Mouse (Mus musculus) Patski (cell line): ENCODE measurements around the gene Pias3. TPM values are rescaled to one million over a fixed set of nuclear protein-coding genes. Genes with fewer than 3 reads are reported as not detected.
"Not testable (repeated sequence)": the region's sequence is repeated elsewhere in the genome, so short reads cannot be mapped to it uniquely, and the experiment has no call there.

Source experiments
- ATAC-seq: fragments of 100-300 bp; one replicate; pipeline ENCODE4 v1.8.0; 2021
- CTCF ChIA-PET: fragments of 350-600 bp; sonication (Branson Sonifier 250); formaldehyde crosslinking; loops from one replicate; lab custom pipeline; 2022; ENCODE audit warnings: inconsistent platforms; lab: Charles Lee
- POLR2A ChIA-PET: fragments of 350-600 bp; sonication (Branson Sonifier 250); formaldehyde crosslinking; loops from one replicate; lab custom pipeline; 2022; ENCODE audit warnings: antibody characterized with exemption, inconsistent platforms; lab: Charles Lee
- DNase-seq: peaks from one replicate; pipeline ENCODE4 v3.0.0-alpha.2; 2011; ENCODE audit warnings: low read depth, low spot score
- H3K27me3 ChIP-seq: fragments of 371-371 bp; one replicate; pipeline ENCODE4 v1.5.1; 2021
- CTCF ChIP-seq: fragments of 100-300 bp; IDR thresholded peaks from one replicate; pipeline ENCODE4 v1.5.1; 2021
- in situ Hi-C: fragments of 300-500 bp; cut with MboI; formaldehyde crosslinking; loops from 3 replicates; pipeline ENCODE4 v1.11.1; 2018; ENCODE audit warnings: low pct_unique_long_range_greater_than_20kb, mixed read lengths
- polyA plus RNA-seq: library from polyadenylated mRNA; unstranded; gene quantifications from one replicate; pipeline ENCODE4 v1.2.3, GENCODE M21; 2021

Pias3 gene
- polyA plus RNA-seq, 1 experiment from 2014 or later = 54.0 TPM

- ChIA-PET CTCF (interaction anchor here (1.4 to 2.0 kb wide), 2 partner anchors 10 to 13 kb away, joined by 3 to 5 read pairs; partner anchors contain the start of gene Ankrd35), POLR2A (interaction anchor here (1.1 kb wide), 1 partner anchor 13 kb away, joined by 3 read pairs; the partner anchor contains the start of gene Pias3)
- no peak for TF ChIP-seq CTCF
- ATAC-seq (no peak), DNase-seq (no peak)
- in situ Hi-C loops = no loop called here
- H3K27me3 ChIP-seq = no peaks in the 10 kb centered on the region
Observed at GRCm38 (mm10) chr3:96683496-96683895, 12.7 kb upstream of the Pias3 start.

- no peak for DNase-seq
- no peaks in the 10 kb centered on the region for H3K27me3 ChIP-seq
- ATAC-seq = no peak
- in situ Hi-C loops = no loop called here
- ChIA-PET CTCF (interaction anchor here (1.3 to 2.0 kb wide), 4 partner anchors 9 to 21 kb away, joined by 3 to 5 read pairs (median 4); partner anchors contain the start of gene Ankrd35), POLR2A (interaction anchor here (1.1 to 1.2 kb wide), 2 partner anchors 12 to 23 kb away, joined by 3 to 4 read pairs; partner anchors contain the start of gene Pias3)
- no peak for TF ChIP-seq CTCF
Observed at GRCm38 (mm10) chr3:96684151-96684821, 11.9 kb upstream of the Pias3 start.

- in situ Hi-C loops = no loop called here
- DNase-seq (no peak), ATAC-seq (no peak)
- POLR2A ChIA-PET = interaction anchor here (1.1 to 1.2 kb wide), 2 partner anchors 11 to 22 kb away, joined by 3 to 4 read pairs; partner anchors contain the start of gene Pias3
- TF ChIP-seq CTCF = no peak
- no peaks in the 10 kb centered on the region for H3K27me3 ChIP-seq
- CTCF ChIA-PET = interaction anchor here (0.8 to 1.5 kb wide), 4 partner anchors 15 to 22 kb away, joined by 3 to 4 read pairs (median 3); partner anchors contain the start of gene Ankrd35
Observed at GRCm38 (mm10) chr3:96684822-96685156, 11.4 kb upstream of the Pias3 start.

GRCm38 (mm10) chr3:96686057-96686456, 10.1 kb upstream of the Pias3 start:
- CTCF ChIA-PET = interaction anchor here (0.9 kb wide), 1 partner anchor 47 kb away, joined by 3 read pairs; no protein-coding TSS in a partner anchor
- POLR2A ChIA-PET, in situ Hi-C loops, H3K27me3 ChIP-seq, DNase-seq, ATAC-seq: not testable (repeated sequence)

- TF ChIP-seq CTCF = no peak
- ATAC-seq (no peak), DNase-seq (no peak)
- POLR2A ChIA-PET = interaction anchor here (0.8 to 1.0 kb wide), 3 partner anchors 8 to 19 kb away, joined by 3 read pairs; partner anchors contain the start of gene Ankrd35
- CTCF ChIA-PET = interaction anchor here (0.8 to 2.1 kb wide), 4 partner anchors 11 to 147 kb away, joined by 3 to 7 read pairs (median 4); no protein-coding TSS in a partner anchor
- in situ Hi-C loops = no loop called here
- no peaks in the 10 kb centered on the region for H3K27me3 ChIP-seq
Observed at GRCm38 (mm10) chr3:96688854-96689253, 7.3 kb upstream of the Pias3 start.

- no peaks in the 10 kb centered on the region for H3K27me3 ChIP-seq
- in situ Hi-C loops = no loop called here
- ChIA-PET POLR2A (no interaction called here), CTCF (no interaction called here)
- no peak for ATAC-seq
- DNase-seq = no peak
- no peak for TF ChIP-seq CTCF
Observed at GRCm38 (mm10) chr3:96690298-96690697, 5.9 kb upstream of the Pias3 start.

- TF ChIP-seq CTCF = no peak
- POLR2A ChIA-PET = no interaction called here
- in situ Hi-C loops = no loop called here
- ATAC-seq (no peak), DNase-seq (no peak)
- CTCF ChIA-PET = interaction anchor here (1.2 to 1.7 kb wide), 2 partner anchors 9 to 11 kb away, joined by 3 to 5 read pairs; no protein-coding TSS in a partner anchor
- H3K27me3 ChIP-seq = no peaks in the 10 kb centered on the region
Observed at GRCm38 (mm10) chr3:96692506-96692905, 3.7 kb upstream of the Pias3 start.

GRCm38 (mm10) chr3:96693579-96693978, 2.6 kb upstream of the Pias3 start:
- H3K27me3 ChIP-seq = no peaks in the 10 kb centered on the region
- ChIA-PET CTCF (interaction anchor here (1.7 to 2.4 kb wide), 2 partner anchors 10 to 26 kb away, joined by 5 to 13 read pairs; no protein-coding TSS in a partner anchor), POLR2A (interaction anchor here (0.6 kb wide), 2 partner anchors 15 to 196 kb away, joined by 3 read pairs; no protein-coding TSS in a partner anchor)
- no peak for TF ChIP-seq CTCF
- in situ Hi-C loops = no loop called here
- DNase-seq = no peak
- ATAC-seq = no peak

GRCm38 (mm10) chr3:96696766-96697732, 865 bp downstream of the Pias3 start:
- CTCF ChIA-PET = interaction anchor here (0.9 to 2.9 kb wide), 8 partner anchors 11 to 137 kb away, joined by 3 to 15 read pairs (median 6); partner anchors contain the start of genes Itga10 and Nudt17
- in situ Hi-C loops = no loop called here
- H3K27me3 ChIP-seq = no peaks in the 10 kb centered on the region
- ATAC-seq (peak; percentile 86), DNase-seq (peak; percentile 60)
- POLR2A ChIA-PET = interaction anchor here (0.5 to 2.1 kb wide), 9 partner anchors 9 to 34 kb away, joined by 3 to 11 read pairs (median 4); partner anchors contain the start of gene Nudt17
- no peak for TF ChIP-seq CTCF
